Mouse (Mus musculus) limb, embryonic 14.5 days (tissue): ENCODE results near the gene Brat1. TPM values are rescaled to one million over a fixed set of nuclear protein-coding genes. Genes with fewer than 3 reads are reported as not detected.
A peak's percentile ranks its signal among the peaks of the same experiment; 100 is the strongest.

Source experiments
- ATAC-seq: fragments of 200-750 bp; cut with Nextera tagmentation; 2 replicates; pipeline ENCODE4 v1.8.0; 2017; ENCODE audit warnings: low read depth, moderate number of reproducible peaks, moderate TSS enrichment; ENCODE audit not compliant: low FRiP score
- DNase-seq: peaks from one replicate; pipeline ENCODE4 v3.0.0-alpha.2; 2015; ENCODE audit warnings: low spot score
- H3K27ac ChIP-seq: fragments of 300-500 bp; sonication (generic); replicated peaks from 2 replicates; pipeline ENCODE4 v1.5.1; 2014; ENCODE audit warnings: low read depth, mild to moderate bottlenecking, low read length, moderate library complexity, mixed read lengths
- H3K27me3 ChIP-seq: fragments of 300-500 bp; sonication (generic); 2 replicates; pipeline ENCODE4 v1.6.1; 2014; ENCODE audit warnings: low read length, mixed read lengths; ENCODE audit not compliant: control insufficient read depth, insufficient read depth
- H3K36me3 ChIP-seq: fragments of 300-500 bp; sonication (generic); 2 replicates; pipeline ENCODE4 v1.6.1; 2014; ENCODE audit warnings: mild to moderate bottlenecking, low read length, moderate library complexity, mixed read lengths; ENCODE audit not compliant: control insufficient read depth, insufficient read depth
- H3K4me1 ChIP-seq: fragments of 300-500 bp; sonication (generic); 2 replicates; pipeline ENCODE4 v1.6.1; 2014; ENCODE audit warnings: antibody characterized with exemption, low read length, mixed read lengths; ENCODE audit not compliant: control insufficient read depth, insufficient read depth
- H3K4me2 ChIP-seq: fragments of 300-500 bp; sonication (generic); replicated peaks from 2 replicates; pipeline ENCODE4 v1.6.1; 2014; ENCODE audit warnings: low read depth, mild to moderate bottlenecking, low read length, moderate library complexity; ENCODE audit not compliant: severe bottlenecking
- H3K4me3 ChIP-seq: fragments of 300-500 bp; sonication (generic); replicated peaks from 2 replicates; pipeline ENCODE4 v1.5.1; 2014; ENCODE audit warnings: low read length
- H3K9ac ChIP-seq: fragments of 300-500 bp; sonication (generic); 2 replicates; pipeline ENCODE4 v1.6.1; 2014; ENCODE audit warnings: mild to moderate bottlenecking, low read depth, low read length, moderate library complexity; ENCODE audit not compliant: severe bottlenecking
- H3K9me3 ChIP-seq: fragments of 300-500 bp; sonication (generic); 2 replicates; pipeline ENCODE4 v1.6.1; 2016; ENCODE audit warnings: low read length; ENCODE audit not compliant: control insufficient read depth
- POLR2A ChIP-seq: fragments of 200-500 bp; IDR thresholded peaks from 2 replicates; pipeline ENCODE4 v1.8.0; 2012; ENCODE audit warnings: inconsistent platforms, mild to moderate bottlenecking, moderate library complexity, borderline replicate concordance; ENCODE audit not compliant: insufficient read depth, insufficient read length; ENCODE audit errors: extremely low read depth
- whole genome bisulfite sequencing: fragments of 180-500 bp; shearing (Covaris S2); extraction: QIAGEN DNeasy Blood & Tissue Kit; methylation state at CpG from one replicate; pipeline ENCODE4 v1.1.7; 2014; 5-methylcytosine and 5-hydroxymethylcytosine counted together
- polyA plus RNA-seq, 2 experiments: library from polyadenylated mRNA; depleted of rRNA in 1 of 2; stranded (reverse) in 1 of 2; unstranded in 1 of 2; fragments of >200 nt; fragmentation: Nextera tagmentation in 1 of 2; extraction: Ambion mirVana in 1 of 2; gene quantifications; 2 replicates each; pipeline versions ENCODE4 v1.2.1 to v1.2.3; 2012 to 2014

The Brat1 gene
- polyA plus RNA-seq, 2 experiments, result 19.9 to 29.6 TPM

DNA sequence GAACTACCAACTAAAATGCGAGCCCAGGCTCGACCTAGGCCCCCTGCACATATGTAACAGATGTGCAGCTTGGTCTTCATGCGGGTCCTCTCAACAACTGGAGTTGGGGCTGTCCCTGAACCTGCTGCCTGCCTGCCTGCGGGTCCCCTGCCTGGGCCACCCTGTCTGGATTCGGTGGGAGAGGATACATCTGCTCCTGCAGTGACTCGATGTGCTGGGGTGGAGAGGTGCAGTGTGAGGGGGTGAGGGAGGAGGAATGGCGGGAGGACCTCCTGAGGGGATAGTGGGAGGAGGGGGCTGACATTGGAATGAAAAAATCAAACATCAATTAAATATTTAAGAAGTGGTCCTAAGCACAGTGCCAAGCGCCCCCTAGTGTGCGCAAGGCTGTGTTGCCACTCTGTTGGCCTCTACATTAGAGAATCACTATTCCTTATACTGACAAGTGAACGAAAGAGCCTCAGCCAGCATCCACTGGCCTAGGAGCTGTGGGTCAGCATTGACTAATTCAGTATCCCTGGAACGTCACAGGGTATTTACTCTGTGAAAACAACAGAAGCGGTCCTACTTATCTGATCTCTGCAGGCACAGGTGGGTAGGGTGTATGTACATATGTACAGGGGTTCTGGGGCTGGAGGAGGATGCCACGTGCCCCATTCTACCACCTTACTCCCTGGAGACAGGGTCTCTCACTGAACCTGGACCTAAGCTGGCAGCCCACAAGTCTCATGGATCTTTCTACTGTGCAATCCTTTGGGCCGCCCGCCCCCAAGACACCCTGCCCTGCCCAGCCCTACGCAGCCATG is 20.3 kb upstream of the Brat1 start:
- H3K27me3 ChIP-seq, result no peaks in the 10 kb centered on the region
- 63% methylated on average over 16 of the region's 16 CpGs for WGBS
- H3K36me3 ChIP-seq, result peaks cover 57% of the 10 kb centered on the region
- TF ChIP-seq POLR2A, result no peak
- no peak overlapping the region for H3K4me2 ChIP-seq
- H3K4me3 ChIP-seq, result no peak overlapping the region
- DNase-seq (peak; percentile 76), ATAC-seq (peak; percentile 51; the same call in 1 of the 2 replicates)
- H3K4me1 ChIP-seq, result no peaks in the 10 kb centered on the region
- no peak overlapping the region for H3K27ac ChIP-seq
- no peak overlapping the region for H3K9ac ChIP-seq
- H3K9me3 ChIP-seq, result no peaks in the 10 kb centered on the region

DNA sequence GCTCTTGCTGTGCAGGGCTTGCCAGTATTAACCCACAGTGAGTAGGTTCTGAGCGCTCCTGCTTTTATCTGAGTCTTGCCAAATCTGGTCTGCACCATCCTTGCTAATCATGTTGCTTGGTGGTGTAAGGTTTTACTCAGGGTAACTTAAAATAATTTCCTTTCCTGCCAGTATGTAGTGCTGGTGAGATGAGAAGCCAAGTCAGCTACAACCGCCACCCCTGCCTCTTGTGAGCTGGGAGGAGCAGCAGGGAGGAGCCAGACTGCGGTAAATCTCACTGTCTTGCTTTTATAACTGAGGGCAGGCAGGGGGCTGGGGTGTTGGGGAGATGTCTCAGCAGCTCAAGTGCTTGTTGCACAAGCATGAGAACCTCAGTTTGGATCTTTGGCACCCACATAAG is 16.4 kb upstream of the Brat1 start:
- ATAC-seq (no peak), DNase-seq (no peak)
- H3K9ac ChIP-seq, result no peak overlapping the region
- WGBS, result 88% methylated on average over 3 of the region's 3 CpGs
- H3K4me1 ChIP-seq, result no peaks in the 10 kb centered on the region
- TF ChIP-seq POLR2A, result no peak
- no peaks in the 10 kb centered on the region for H3K27me3 ChIP-seq
- H3K4me2 ChIP-seq, result no peak overlapping the region
- no peaks in the 10 kb centered on the region for H3K9me3 ChIP-seq
- peaks cover 54% of the 10 kb centered on the region for H3K36me3 ChIP-seq
- H3K4me3 ChIP-seq, result no peak overlapping the region
- H3K27ac ChIP-seq, result no peak overlapping the region

DNA sequence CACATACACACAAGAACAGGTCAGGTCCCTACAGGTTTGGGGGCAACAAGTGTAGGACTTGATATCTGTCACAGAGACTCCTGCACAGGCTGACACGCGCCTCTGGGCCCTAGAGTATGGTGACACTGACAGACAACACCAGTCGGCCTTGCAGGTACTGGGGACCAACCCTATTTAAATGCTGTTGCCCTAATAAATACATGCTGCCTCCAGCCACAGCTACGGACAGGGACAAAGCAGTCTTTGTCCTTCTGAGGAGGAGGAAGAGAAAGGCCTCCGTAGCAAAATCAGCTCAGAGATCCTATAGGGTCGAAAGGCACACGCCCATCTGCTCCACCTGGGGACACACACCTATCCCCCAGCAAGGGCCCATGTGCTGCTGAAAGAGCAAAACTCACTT is 8.8 kb upstream of the Brat1 start:
- Histone ChIP-seq H3K36me3 (peaks cover 43% of the 10 kb centered on the region), H3K4me2 (no peak overlapping the region), H3K27me3 (no peaks in the 10 kb centered on the region), H3K4me3 (no peak overlapping the region), H3K9ac (no peak overlapping the region), H3K9me3 (no peaks in the 10 kb centered on the region), H3K4me1 (peaks cover under 1% of the 10 kb centered on the region; the same call in 1 of the 2 replicates), H3K27ac (no peak overlapping the region)
- 90% methylated on average over 7 of the region's 7 CpGs for WGBS
- no peak for TF ChIP-seq POLR2A
- no peak for ATAC-seq
- no peak for DNase-seq

DNA sequence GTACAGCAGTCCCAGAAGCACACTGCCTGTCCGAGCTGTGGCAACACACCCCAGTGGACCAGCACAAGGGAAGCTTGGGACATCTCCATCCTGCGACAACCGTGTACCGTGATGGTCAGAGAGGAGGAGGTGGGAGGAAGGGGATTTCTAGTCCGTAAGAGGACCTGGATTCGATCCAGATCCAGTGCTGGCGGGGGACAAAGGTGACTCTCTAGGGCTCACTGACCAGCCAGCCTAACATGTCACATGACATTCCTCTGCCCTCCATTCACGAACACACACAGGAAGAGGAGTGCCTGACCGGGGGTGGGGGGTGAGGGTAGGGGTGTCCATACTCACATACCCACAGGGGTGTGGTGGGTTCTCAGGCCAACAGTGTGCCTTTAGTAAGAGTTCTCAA is 5.0 kb upstream of the Brat1 start:
- H3K4me1 ChIP-seq, result peaks cover 17% of the 10 kb centered on the region
- no peaks in the 10 kb centered on the region for H3K9me3 ChIP-seq
- H3K27ac ChIP-seq, result no peak overlapping the region
- 81% methylated on average over 9 of the region's 9 CpGs for WGBS
- no peak for TF ChIP-seq POLR2A
- DNase-seq (no peak), ATAC-seq (no peak)
- H3K36me3 ChIP-seq, result peaks cover 31% of the 10 kb centered on the region
- H3K27me3 ChIP-seq, result no peaks in the 10 kb centered on the region
- H3K9ac ChIP-seq, result no peak overlapping the region
- H3K4me2 ChIP-seq, result no peak overlapping the region
- H3K4me3 ChIP-seq, result no peak overlapping the region

DNA sequence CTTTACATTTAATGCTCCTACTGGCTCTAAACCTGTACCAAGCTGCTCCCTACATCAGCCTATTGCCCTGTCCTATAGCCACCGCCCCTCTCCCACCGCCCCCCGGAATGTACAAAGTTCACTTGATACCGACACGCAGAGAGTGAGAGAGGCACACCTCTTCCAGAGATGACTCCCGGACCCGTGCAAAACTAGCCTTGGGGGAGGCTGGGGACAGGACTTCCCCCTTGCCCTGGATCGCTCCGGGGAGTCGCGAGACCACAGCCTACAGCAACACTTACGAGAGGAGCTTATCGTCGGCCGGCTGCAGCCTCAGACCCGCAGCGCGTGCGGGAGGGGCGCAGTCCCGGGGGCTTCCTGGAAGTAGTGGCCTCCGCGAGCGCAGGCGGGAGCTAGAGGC is 3.1 kb upstream of the Brat1 start:
- Histone ChIP-seq H3K4me1 (peaks cover 28% of the 10 kb centered on the region), H3K27ac (peak overlapping the region; percentile 88), H3K36me3 (peaks cover 19% of the 10 kb centered on the region), H3K4me2 (peak overlapping the region; percentile 64), H3K9me3 (no peaks in the 10 kb centered on the region), H3K27me3 (no peaks in the 10 kb centered on the region), H3K4me3 (peak overlapping the region; percentile 82), H3K9ac (peak overlapping the region; percentile 84)
- ATAC-seq (no peak), DNase-seq (peak; percentile 32)
- no peak for TF ChIP-seq POLR2A
- WGBS, result under 1% methylated on average over 25 of the region's 25 CpGs
